Mouse (Mus musculus): ENCODE measurements around the gene Tnks2.

- TF ChIP-seq CTCF (IDR thresholded peaks at IDR 0.05; ENCODE audit: low read depth) (0 out of 2 replicates have a peak, but pooled peaks have one; percentile 18), EP300 (IDR thresholded peaks at IDR 0.05; ENCODE audit: low read depth) (no peak)
These were observed 88.0 kb downstream of the Tnks2 start for GRCm38 (mm10) chr19:36922015-36922414.

Measured in liver, embryonic 14.5 days (tissue).